Mouse (Mus musculus) cerebellum, adult 9-11 months (tissue): Measurements from ENCODE around the gene Dnajc13.
A peak's percentile ranks its signal among the peaks of the same experiment; 100 is the strongest.

Experiments
- DNase-seq: peaks from one replicate; pipeline ENCODE4 v3.0.0; 2022

The Dnajc13 gene

DNA sequence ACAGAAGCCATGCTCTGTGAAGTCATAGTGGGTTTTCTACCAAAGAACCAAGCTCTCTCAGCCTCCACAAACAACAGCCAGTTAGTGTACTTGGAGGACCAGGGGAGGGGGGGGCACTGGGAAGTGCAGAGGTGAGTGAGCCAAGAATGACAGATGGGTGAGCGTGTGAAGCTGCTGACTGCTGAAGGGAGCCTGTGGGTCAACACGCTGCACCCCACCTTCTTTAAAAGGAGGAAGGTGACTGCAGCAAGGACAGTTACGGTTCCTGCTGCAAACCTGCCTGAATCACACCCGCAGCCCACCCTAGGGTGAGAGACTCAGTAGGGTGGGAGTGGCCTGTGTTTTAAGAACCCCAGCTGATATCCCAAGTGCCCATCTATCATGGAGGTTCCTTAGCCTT lies 81.1 kb downstream of the Dnajc13 start:
- peak; percentile 79 for DNase-seq

DNA sequence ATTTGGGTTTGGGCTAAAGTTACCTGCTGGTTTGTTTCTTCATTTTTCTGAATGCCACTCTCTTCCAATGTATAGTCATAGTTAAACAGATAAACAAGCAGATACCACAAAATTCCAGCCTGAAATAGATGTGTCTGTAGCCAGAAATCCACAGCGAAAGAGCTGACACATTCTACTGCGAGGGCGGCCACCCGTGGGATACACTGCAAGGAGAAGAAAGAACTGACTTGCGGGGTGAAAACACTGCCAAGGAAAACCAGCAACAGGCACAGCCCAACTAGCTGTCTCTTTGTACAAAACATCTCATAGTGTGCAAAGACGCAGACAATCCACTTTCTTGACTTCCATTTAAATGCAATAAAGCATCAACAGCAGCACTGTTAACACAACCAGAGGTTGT lies 82.7 kb downstream of the Dnajc13 start:
- no peak for DNase-seq

DNA sequence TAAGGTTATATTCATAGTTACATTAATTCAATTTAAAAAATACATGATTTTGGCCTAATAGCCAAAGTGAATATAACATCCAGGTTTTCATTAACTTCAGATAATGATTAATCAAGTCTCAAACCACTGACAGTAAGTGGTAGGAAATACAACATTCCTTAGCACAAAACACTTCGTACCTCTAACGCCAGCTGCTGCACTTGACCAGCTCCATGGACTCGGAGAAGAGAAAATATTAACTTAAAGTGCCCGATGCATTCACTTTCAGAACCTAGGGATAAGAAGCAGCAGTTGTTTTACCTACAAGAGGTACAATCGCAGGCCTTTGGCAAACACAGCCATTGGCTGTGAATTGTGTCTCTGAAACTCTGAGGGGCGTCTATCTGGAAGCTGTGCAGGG lies 90.4 kb downstream of the Dnajc13 start:
- no peak for DNase-seq

DNA sequence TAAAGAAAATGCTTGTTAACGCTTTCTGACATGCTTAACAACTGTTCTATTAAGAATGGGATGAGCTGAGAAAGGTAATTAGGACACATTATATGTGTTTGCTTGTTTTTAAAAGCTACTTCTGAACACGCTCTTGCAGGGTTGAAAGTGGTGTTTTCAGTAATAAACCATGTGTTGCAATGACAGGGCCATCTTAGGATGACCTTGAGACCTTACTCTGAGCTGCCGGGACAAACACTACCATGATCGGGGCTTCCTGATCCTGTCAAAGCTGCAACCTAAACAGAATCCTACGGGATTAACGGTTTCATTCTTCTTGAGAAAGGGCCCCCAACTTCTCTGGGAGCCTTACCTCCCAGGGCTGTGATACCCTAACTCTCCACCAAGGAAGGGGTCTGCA lies 91.1 kb downstream of the Dnajc13 start:
- no peak for DNase-seq

DNA sequence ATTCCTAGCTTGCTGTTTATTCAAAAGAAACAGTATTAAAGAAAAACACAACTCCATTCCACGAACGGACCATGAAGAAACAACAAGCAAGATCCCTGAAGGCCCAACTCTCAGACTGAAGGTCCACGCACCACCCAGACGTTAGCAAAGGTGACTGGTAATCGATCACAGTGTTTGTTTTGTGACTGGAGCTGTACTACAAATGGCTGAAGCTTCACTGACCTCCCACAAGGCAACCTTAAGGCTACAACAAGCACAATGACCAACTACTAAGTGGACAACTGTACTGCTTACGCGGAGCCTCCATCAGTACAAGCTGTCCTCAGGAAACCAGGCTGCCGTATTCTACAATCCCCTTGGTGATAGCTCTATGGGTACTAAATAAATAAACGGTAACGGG lies 92.7 kb downstream of the Dnajc13 start:
- DNase-seq, result no peak

DNA sequence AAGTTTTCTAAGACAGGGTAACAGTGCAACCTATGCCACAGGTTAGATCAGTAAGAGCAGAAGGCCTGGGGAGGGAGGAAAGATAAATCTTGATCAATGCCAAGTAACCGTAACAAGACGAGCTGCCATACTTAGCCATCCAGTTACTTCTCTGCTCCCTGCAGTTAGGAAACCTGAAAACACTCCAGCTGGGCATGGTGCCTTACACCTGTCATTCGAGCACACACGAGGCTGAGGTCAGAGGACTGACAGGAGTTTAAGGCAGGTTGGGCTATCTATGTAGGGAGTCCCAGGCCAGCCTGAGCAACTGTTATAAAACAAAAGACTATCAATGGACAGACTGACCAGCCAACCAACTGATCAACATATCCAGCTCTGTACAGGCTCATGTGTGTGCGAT lies 96.8 kb downstream of the Dnajc13 start:
- no peak for DNase-seq

DNA sequence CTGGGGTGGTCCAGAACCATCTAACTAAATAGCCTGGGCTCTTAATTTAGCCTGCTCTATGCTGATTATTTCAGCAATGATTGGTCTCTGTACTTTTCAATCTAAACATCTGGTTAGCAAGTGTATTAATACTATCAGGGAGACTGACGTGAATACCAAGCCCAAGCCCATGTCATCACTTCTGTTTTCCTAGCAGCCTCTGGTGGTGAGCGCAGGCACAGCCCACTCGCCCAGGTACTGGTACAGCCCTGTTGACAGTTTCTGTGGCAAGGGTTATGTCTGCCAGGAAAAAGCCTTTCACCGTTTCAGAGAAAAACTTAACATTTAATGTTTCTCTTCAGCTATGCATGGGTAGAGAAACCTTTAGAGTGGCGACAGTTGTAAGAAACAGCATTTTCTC lies 98.5 kb downstream of the Dnajc13 start:
- no peak for DNase-seq

DNA sequence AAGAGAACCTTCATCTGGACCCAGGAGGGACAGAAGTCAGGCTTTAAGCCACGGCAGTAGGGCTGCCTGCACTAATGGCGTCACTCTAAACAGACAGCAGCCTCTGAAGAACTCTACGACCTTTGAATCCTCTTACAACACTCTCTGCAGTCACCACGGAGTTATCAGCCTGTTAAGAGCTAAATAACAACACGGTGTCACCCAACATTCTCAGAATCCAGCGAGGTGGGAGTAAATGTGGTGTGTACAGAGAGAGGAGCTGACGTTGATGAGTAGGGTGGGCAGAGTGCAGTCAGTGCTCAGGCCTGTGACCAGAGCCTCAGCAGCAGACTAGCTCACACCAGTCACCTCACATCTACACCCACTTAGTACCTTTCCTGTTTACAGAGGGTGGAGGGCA lies 101.6 kb downstream of the Dnajc13 start:
- DNase-seq, result no peak

DNA sequence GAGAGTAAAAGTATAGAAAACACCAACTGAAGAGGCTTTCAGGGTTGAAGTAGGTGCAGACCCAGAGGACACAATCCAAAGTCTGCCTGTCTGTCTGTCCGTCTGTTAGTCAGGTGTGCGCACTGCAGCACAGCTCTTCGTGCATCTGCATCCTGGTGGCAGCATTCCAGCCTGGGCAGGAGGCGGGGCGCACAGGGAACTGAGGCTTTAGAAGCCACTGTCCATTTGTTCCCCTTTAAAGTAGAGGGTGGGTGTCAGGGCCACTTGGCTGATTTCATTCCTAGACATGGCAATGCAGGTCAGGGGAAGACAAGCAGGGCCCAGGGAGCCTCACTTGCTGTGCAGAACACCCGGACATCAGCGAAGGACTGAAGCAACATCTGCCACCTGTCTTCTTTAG lies 105.4 kb downstream of the Dnajc13 start:
- DNase-seq, result no peak

DNA sequence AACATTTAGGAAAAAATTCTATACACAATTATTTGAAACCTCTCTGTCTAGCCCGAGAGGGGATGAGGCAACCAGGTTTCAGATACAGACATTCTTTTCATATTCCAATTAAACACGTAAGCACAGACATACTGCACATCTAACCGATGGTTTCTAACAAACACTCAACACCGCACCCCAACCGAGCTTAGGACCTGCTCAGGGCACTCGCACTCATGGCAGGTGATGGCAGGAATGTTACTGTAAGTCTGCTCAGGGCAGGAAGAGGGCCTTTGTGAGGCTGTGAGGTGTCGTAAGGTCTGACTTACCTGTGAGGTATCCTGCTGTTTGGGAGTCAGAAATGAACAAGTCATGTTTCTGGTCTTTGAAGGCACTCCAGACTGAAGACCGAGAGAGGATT lies 106.2 kb downstream of the Dnajc13 start:
- no peak for DNase-seq

DNA sequence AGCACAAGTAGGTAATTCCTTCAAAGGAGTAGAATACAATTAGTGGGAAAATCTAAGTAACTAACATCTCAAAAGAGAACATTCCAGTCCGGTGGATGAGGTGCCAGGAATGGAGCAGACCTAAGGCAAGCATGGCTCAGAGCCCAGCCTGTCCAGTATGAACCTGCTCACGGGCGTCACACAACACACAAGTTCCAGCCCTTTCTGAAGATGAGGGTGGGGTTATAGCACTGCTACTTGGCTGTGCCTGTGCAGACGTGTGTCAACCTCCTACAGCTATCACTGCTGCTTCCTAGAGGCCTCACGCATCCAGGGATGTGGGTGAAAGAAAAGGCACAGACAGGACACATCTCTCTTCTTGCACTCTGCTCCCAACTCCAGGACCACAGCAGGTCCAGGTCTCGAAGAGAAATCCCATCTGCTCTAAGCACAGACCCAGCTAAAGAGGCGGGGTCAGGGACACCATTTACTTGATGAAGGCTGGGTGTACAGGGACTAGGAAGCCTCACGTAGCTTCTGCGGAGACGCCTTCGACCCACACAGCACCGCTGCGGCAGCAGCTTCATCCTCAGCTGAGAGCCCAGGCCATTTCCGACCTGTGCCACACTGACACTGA lies 107.5 kb downstream of the Dnajc13 start:
- no peak for DNase-seq

DNA sequence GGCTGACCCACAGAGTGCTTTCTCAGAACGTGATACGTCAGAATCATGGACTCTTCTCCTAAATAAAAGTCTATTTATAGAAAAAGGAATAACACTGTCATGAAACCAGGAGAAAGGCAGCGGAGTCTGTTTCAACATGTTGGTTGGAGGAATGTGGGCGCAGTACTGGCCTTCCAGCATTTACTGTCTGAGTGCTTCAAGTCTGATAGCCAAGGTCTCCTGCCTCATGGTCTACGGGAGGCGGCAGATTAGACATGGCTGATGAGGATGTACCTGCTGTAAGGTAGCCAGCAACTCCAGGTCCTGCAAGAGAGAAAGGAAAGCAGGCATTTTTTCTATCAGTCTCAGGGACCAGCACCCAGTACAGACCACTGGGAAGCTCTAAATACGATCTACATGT lies 110.6 kb downstream of the Dnajc13 start:
- DNase-seq, result no peak

DNA sequence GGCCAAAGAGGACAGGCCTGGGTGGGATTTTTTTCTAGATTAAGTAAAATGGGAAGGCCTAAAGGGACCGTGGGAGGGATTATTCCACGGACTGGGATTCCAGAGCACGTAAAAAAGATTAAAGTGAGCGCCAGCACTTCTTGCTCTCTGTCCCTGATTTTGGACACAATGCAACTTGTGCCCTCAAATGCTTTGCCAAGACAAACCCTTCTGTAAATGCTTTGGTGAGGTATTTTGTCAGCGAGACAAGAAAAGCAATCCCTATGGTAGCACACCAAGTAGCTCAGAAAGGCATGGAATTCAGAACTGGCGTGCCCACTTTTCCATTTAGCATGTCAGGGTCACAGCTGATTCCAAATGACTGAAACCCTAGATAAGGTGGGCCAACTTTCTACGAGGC lies 113.8 kb downstream of the Dnajc13 start:
- no peak for DNase-seq

DNA sequence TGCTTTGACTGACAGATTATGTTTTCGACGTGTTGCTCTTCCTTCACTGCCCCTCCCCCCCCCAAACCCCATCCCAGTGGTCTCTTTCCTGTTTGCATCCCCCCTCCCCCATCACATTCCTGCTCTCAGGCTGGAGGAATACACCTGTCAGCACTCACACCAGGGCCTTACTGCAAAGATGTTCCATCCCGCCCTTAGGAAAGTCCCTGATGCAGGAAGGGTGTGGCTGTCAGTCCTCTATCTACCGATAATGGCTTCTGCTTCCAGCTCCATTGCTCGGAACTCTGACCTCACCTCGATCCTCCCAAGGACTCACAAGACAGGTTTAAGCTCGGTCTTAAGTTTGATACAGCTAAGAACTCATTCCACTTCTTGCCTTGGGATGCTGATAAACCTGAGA lies 116.0 kb downstream of the Dnajc13 start:
- no peak for DNase-seq

DNA sequence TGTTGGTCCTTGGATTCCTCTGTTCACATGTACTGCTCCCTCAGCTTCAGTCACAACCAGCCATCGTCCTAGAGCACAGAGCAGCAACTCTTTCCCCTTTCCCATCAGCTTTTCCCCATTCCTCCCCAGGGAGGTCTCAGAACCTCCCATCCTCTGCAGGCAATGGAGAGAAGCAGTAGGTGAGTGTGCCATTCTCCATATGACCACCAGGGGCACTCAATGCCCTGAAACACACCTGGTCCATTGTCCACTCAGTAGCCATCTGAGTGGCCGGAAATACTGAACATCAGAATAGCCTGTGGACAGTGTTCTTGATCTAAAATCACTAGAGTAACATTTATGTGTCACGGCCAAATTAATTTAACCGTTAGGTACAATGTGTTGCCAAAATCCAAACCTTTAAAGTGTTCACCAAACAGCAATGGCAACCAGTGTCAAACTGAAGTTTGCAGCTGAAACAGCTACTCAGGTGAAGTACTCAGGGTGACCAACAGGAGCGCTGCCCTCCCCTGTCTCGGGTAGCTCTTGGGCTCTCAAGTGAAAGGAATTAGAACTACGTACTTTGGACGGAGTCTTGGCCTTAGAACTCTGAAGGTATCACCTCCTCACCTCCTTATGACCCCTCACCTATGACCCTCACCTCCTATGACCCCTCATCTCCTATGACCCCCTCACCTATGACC lies 118.3 kb downstream of the Dnajc13 start:
- no peak for DNase-seq

DNA sequence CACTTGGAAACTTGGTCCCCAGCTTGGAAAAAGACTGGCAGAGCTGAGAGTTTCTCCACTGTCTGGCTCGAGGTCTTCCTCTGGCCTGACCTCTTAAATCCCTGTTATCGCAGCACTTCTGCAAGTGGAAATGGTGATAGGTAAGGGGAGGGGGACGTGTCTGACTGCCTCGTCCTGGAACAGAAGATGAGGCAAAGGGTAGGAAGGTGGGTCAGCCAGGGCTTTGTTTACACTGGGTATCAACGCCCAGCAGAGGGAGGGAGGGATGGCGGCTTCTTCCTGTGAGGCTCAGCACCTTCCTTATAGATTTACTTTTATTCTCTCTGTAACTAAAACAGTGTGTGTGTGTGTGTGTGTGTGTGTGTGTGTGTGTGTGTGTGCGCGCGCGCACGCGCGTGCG lies 119.9 kb downstream of the Dnajc13 start:
- DNase-seq, result no peak

DNA sequence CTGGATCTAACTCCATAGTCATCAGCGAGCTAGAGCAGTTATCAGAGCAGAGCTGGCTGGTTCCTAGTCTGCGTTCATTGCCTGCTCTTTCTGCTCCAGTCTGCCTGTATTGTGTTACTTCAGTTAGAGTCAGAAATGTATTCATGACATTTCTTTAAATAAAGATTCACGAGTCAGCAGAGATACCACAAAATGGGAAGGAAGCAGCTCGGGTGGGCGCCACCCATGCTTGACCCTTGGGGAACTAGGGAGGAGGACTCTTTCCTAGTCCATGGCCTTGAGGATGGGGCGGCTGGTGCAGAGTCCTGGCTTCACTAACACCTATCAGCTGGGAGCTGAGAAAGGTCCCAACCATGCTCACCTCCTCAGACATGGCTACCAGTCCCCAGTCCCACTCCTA lies 122.4 kb downstream of the Dnajc13 start:
- DNase-seq, result no peak

DNA sequence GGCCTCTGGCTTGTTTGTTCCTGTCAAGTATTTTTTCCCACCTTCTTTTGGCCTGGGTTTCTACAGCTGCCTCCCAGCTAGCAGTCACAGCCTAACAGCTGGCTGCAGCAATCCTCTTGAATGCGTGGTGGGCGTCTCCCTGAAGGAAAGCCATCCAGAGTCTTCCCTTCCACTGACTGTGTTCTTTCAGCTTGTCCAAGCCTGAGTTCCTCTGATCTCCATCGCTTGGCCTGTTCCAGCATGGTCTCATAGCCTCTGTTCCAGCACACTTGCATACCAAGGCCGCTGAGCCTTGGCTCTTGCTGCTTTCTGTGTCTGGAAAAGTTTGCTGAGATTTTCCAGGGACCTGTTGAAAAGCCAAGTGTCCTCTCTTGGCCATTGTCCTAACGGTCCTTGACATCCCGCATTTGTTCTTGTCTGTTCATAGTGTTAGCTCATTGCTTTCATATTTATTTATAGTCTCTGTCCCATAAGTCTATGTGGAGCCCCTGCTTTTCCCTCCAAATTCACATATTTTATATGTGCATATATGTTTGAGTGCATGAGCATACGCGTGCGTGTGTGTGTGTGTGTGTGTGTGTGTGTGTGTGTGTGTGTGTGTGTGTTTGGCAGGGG lies 132.5 kb downstream of the Dnajc13 start:
- DNase-seq, result no peak

DNA sequence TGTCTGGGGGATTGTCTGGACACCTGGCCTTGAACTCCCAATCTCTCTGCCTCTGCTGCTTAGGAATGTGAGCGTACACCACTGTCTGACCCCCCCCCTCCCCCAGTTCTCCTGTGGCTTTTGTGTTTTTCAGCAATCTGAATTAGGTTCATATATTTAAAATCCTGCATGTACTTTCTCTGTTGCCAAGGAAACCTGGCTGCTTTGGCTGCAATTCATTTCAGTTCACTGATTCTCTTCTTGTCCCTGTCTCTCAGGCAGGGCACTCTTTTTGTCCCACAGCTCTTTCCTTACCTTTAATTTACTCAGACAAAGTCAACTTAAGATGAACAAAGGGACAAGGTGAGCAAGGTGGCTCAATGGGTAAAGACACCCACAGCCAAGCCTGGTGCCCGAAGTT lies 134.6 kb downstream of the Dnajc13 start:
- no peak for DNase-seq

DNA sequence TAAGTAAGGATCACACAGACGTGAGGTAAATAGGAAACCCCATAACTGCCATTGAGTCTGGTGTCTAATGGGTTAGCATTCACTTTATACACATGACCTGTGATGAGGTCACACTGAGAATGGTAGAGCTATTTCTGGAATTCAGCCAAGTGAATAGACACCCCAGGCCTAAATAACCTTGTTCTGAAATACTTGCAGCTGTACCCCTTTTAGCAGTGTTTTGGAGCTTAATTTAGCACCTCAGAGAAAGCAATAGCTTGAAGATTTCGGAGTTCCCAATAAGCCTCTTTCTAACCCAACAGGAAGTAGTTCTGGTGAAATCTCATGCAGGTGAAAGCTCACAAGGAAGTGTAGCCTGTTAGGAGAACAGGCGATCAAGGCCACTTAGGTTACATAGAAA lies 135.9 kb downstream of the Dnajc13 start, which contains the start of gene Ackr4:
TSS of gene Ackr4 (minus strand) at position 101 of the 400 bp plus-strand sequence.
- no peak for DNase-seq

DNA sequence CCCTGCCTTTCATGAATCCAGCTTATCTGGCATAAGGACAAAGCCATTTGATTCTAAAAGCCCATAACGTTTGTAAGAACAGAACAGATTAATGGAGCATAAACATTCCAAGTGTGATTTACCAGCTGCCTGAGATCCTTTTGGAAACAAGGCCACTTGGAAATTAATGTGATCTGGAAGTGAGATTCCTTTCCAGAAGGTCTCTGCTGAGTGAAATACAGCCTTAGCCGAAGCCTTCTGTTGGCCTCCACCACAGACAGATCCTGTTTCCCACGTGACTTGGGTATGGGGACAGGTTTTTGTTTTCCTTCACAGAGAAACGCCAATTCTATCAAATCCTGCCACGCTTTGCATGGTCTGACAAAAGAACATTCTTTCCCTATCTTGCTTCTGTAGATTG lies 139.1 kb downstream of the Dnajc13 start:
- DNase-seq, result no peak

DNA sequence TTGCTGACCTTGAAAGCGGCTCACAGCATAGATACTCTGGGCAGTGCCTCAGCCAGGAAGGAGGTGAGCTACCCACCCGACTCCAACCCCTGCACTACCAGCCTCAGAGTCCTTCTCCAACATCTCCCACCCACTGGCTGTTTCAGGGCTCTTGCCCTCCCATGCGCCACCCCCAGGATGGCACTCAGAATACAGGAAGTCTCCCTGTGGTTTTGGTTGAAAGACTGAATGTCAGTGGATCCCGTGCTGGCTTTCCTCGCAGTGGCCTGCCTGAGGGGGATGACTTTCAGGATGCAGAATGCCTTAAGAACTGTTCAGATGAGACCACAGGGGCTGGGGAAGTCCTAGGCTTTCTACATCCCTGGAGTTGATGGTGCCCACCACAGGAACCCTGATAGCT lies 139.6 kb downstream of the Dnajc13 start:
- no peak for DNase-seq

DNA sequence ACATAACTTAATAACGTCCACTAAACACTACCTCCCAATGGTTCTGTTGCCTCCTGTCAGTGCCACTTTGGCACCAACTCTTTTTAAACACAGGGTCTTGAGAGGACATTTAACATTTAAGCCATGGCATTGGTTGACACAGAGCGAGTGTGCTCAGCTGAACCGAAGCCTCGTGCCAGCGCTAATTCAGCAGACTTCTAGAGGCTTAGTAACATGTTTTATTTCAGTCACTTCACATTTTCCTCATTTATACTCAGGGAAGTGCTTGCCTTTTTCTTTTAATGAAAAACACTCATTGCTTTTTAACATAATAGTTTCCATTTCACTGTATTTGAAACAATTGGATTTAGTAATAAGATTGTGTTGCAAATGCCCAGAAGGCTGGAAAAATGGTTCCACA lies 153.6 kb downstream of the Dnajc13 start:
- DNase-seq, result no peak

DNA sequence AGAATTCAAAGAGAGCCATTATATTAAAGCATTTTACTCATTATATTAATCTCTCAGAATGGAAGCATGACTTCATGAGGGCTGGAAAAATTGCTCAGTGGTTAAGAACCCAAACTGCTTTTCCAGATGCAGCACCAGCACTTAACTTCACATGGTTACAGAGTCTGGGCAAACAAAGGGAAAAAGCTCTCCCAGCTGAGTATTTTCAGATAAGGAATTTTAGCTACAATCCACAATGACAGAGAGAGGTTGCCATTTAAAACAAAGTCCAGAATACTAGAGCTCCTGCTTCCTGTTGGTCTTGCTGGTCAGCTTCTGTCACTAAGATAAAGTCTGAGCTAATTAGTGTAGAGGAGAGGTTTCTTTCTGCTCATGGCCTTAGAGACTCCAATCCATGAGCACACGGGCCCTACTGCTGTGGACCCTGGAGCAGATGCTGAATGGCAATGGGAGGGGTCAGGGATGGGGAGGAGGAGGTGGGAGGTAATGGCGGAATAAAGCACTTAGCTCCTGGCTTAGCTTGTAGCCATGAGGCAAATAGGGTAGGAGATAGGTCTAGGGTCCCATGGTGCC lies 154.1 kb downstream of the Dnajc13 start:
- DNase-seq, result no peak
